Comparison of ENCODE assay signal across 8 mouse cellular contexts in genomic region chr4:62207851-62208695, GRCm38 (mm10). TPM values are rescaled to one million over a fixed set of nuclear protein-coding genes. Genes with fewer than 3 reads are reported as not detected.
DNase-seq lines count a peak whose midpoint lies in the region; ATAC-seq and TF ChIP-seq lines count a peak whose summit lies in the region.

No protein-coding gene starts in this region.

- peak overlapping the region; percentile 77 for H3K4me2 ChIP-seq in intestine, postnatal 0 days (replicated peaks; ENCODE audit: low read depth)

- H3K27me3 ChIP-seq in intestine, postnatal 0 days (replicated peaks; ENCODE audit: control insufficient read depth, insufficient read depth, low read length) = no peaks in the 10 kb centered on the region
- no peaks in the 10 kb centered on the region for H3K27me3 ChIP-seq in midbrain, embryonic 10.5 days (ENCODE audit: low read depth, poor library complexity, severe bottlenecking)
- no peaks in the 10 kb centered on the region; the same call in 1 of the 2 replicates for H3K27me3 ChIP-seq in small intestine, adult 2 months (ENCODE audit: control insufficient read depth, insufficient read depth, low read length)

- H3K4me1 ChIP-seq in intestine, postnatal 0 days (replicated peaks; ENCODE audit: control insufficient read depth, insufficient read depth, low read length) = no peaks in the 10 kb centered on the region
- H3K4me1 ChIP-seq in midbrain, embryonic 10.5 days = peaks cover 24% of the 10 kb centered on the region
- H3K4me1 ChIP-seq in small intestine, adult 2 months (ENCODE audit: control insufficient read depth, insufficient read depth, insufficient read length, low read length) = peaks cover 3% of the 10 kb centered on the region; the same call in 1 of the 2 replicates

- TF ChIP-seq CTCF in intestine, postnatal 0 days (IDR thresholded peaks at IDR 0.05; ENCODE audit: low read depth) = peak; percentile 14; the same call in 1 of the 2 replicates
- no peak for TF ChIP-seq CTCF in small intestine, adult 2 months (IDR thresholded peaks at IDR 0.05; ENCODE audit: extremely low read depth, insufficient read length, insufficient replicate concordance, low read depth, low read length)

- TF ChIP-seq POLR2A in small intestine, adult 2 months (IDR thresholded peaks at IDR 0.05; ENCODE audit: low read depth, low read length) = no peak

- ATAC-seq in granulocyte monocyte progenitor cell, adult 5-6 weeks (replicated peaks; ENCODE audit: poor library complexity, severe bottlenecking) = peak; percentile 74
- ATAC-seq in intestine, postnatal 0 days = peak; percentile 88
- ATAC-seq in megakaryocyte-erythroid progenitor cell, adult 5-6 weeks (replicated peaks; ENCODE audit: low FRiP score, low TSS enrichment, poor library complexity, severe bottlenecking) = no peak

- H3K9me3 ChIP-seq in intestine, postnatal 0 days (ENCODE audit: control insufficient read depth) = no peaks in the 10 kb centered on the region
- H3K9me3 ChIP-seq in midbrain, embryonic 10.5 days (replicated peaks) = no peaks in the 10 kb centered on the region

- WGBS in intestine, postnatal 0 days = under 1% methylated on average over 45 of the region's 45 CpGs
- WGBS in midbrain, embryonic 10.5 days = under 1% methylated on average over 45 of the region's 45 CpGs
- 4% methylated on average over 45 of the region's 45 CpGs for WGBS in small intestine, adult 2 months

- intact Hi-C loops in left cerebral cortex, postnatal 25 days (cut with DNase I) = no loop called here

- H3K27ac ChIP-seq in intestine, postnatal 0 days (ENCODE audit: low read depth, low read length) = peak overlapping the region; percentile 78
- H3K27ac ChIP-seq in midbrain, embryonic 10.5 days (replicated peaks) = peak overlapping the region; percentile 96
- peak overlapping the region; percentile 17; the same call in 1 of the 2 replicates for H3K27ac ChIP-seq in small intestine, adult 2 months (ENCODE audit: insufficient read depth, low read depth, low read length)

- H3K9ac ChIP-seq in intestine, postnatal 0 days (ENCODE audit: low read depth, low read length) = peak overlapping the region; percentile 63

- H3K36me3 ChIP-seq in intestine, postnatal 0 days (ENCODE audit: control insufficient read depth, insufficient read depth) = peaks cover 9% of the 10 kb centered on the region
- H3K36me3 ChIP-seq in midbrain, embryonic 10.5 days = peaks cover 28% of the 10 kb centered on the region
- H3K36me3 ChIP-seq in small intestine, adult 2 months (ENCODE audit: control insufficient read depth, insufficient read depth, low read length) = 0 out of 2 replicates have a peak, but pooled peaks cover 3% of the 10 kb centered on the region

- H3K4me3 ChIP-seq in intestine, postnatal 0 days (ENCODE audit: low read depth, low read length) = peak overlapping the region; percentile 68
- peak overlapping the region; percentile 71 for H3K4me3 ChIP-seq in midbrain, embryonic 10.5 days
- H3K4me3 ChIP-seq in small intestine, adult 2 months (ENCODE audit: low read depth, low read length) = peak overlapping the region; percentile 92

- DNase-seq in adrenal gland, postnatal 36 days = peak; percentile 92 to 94
- DNase-seq in embryo, embryonic 9.5 days (ENCODE audit: extremely low spot score) = peak; percentile 91
- peak; percentile 94 for DNase-seq in left cerebral cortex, postnatal 25 days (ENCODE audit: low spot score in 2 of 2)
- DNase-seq in midbrain, embryonic 10.5 days (ENCODE audit: low spot score) = peak; percentile 92

RNA-seq across cellular contexts. Expression of gene Zfp37, which starts 22.8 kb away (rescaled TPM):
- total RNA-seq in adrenal gland, postnatal 36 days (2021) = 1 to 10 TPM; 5.4 to 6.2 TPM
- 0.64 TPM in 1 of 2 replicates, not detected in the other for total RNA-seq in granulocyte monocyte progenitor cell, adult 5-6 weeks (2014; fragmentation: Nextera tagmentation)
- not detected in 2 replicates for total RNA-seq in granulocyte monocyte progenitor cell, adult 5-6 weeks (2017)
- polyA plus RNA-seq in intestine, postnatal 0 days (2015; fragmentation: Nextera tagmentation; extraction: Ambion mirVana) = 2.4 and 3.1 TPM in 2 replicates
- total RNA-seq in left cerebral cortex, postnatal 25 days (2021) = 10 to 100 TPM; 20.2 to 20.5 TPM
- 20.3 and 28.2 TPM in 2 replicates for polyA plus RNA-seq in midbrain, embryonic 10.5 days (2016; fragmentation: Nextera tagmentation; extraction: Ambion mirVana)
- 0.03 and 0.19 TPM in 2 replicates for polyA plus RNA-seq in small intestine, adult 2 months (2012; rRNA removed)
- total RNA-seq in megakaryocyte-erythroid progenitor cell, adult 5-6 weeks (2014; fragmentation: Nextera tagmentation) = not detected in 2 replicates
- total RNA-seq in megakaryocyte-erythroid progenitor cell, adult 5-6 weeks (2017) = not detected in 2 replicates

RNA-seq across cellular contexts. Expression of gene Slc31a2, which starts 54.3 kb away (rescaled TPM):
- 10 to 100 TPM; 30.8 to 36.9 TPM for total RNA-seq in adrenal gland, postnatal 36 days (2021)
- 36.4 and 39.4 TPM in 2 replicates for total RNA-seq in granulocyte monocyte progenitor cell, adult 5-6 weeks (2014; fragmentation: Nextera tagmentation)
- total RNA-seq in granulocyte monocyte progenitor cell, adult 5-6 weeks (2017) = 18.7 and 19.4 TPM in 2 replicates
- polyA plus RNA-seq in intestine, postnatal 0 days (2015; fragmentation: Nextera tagmentation; extraction: Ambion mirVana) = 16.1 and 17.8 TPM in 2 replicates
- total RNA-seq in left cerebral cortex, postnatal 25 days (2021) = 1 to 10 TPM; 7.6 to 8.2 TPM
- 12.1 and 12.4 TPM in 2 replicates for polyA plus RNA-seq in midbrain, embryonic 10.5 days (2016; fragmentation: Nextera tagmentation; extraction: Ambion mirVana)
- 8.8 and 10.4 TPM in 2 replicates for polyA plus RNA-seq in small intestine, adult 2 months (2012; rRNA removed)
- 1.2 TPM in 1 of 2 replicates, not detected in the other for total RNA-seq in megakaryocyte-erythroid progenitor cell, adult 5-6 weeks (2014; fragmentation: Nextera tagmentation)
- 0.84 and 1.8 TPM in 2 replicates for total RNA-seq in megakaryocyte-erythroid progenitor cell, adult 5-6 weeks (2017)

RNA-seq across cellular contexts. Expression of gene Mup21, which starts 57.4 kb away (rescaled TPM):
- total RNA-seq in adrenal gland, postnatal 36 days (2021) = not detected
- not detected in 2 replicates for total RNA-seq in granulocyte monocyte progenitor cell, adult 5-6 weeks (2014; fragmentation: Nextera tagmentation)
- total RNA-seq in granulocyte monocyte progenitor cell, adult 5-6 weeks (2017) = not detected in 2 replicates
- polyA plus RNA-seq in intestine, postnatal 0 days (2015; fragmentation: Nextera tagmentation; extraction: Ambion mirVana) = not detected in 2 replicates
- not detected for total RNA-seq in left cerebral cortex, postnatal 25 days (2021)
- not detected in 2 replicates for polyA plus RNA-seq in midbrain, embryonic 10.5 days (2016; fragmentation: Nextera tagmentation; extraction: Ambion mirVana)
- polyA plus RNA-seq in small intestine, adult 2 months (2012; rRNA removed) = not detected in 2 replicates
- not detected in 2 replicates for total RNA-seq in megakaryocyte-erythroid progenitor cell, adult 5-6 weeks (2014; fragmentation: Nextera tagmentation)
- not detected in 2 replicates for total RNA-seq in megakaryocyte-erythroid progenitor cell, adult 5-6 weeks (2017)

Comparison
In these comparisons a context has a peak if more than half of its experiments do, and no peak if none do; other contexts are left out.
1. H3K27ac ChIP-seq: peak in every context shown above with its lines; median percentile 96 in midbrain, embryonic 10.5 days; 78 in intestine, postnatal 0 days; 17 in small intestine, adult 2 months.